Mouse (Mus musculus) left cerebral cortex, postnatal 14 days (tissue): ENCODE results near the gene Crb3. TPM values are rescaled to one million over a fixed set of nuclear protein-coding genes. Genes with fewer than 3 reads are reported as not detected.

ENCODE experiments used
- DNase-seq, 2 experiments: peaks; one replicate each; pipeline ENCODE4 v3.0.0; 2021 to 2022; ENCODE audit warnings: low spot score in 2 of 2, mixed read lengths in 1 of 2
- intact Hi-C: fragments of 180-260 bp; cut with DNase I; formaldehyde crosslinking; loops from one replicate; pipeline ENCODE4 v1.15.1; 2025
- total RNA-seq, 2 experiments: library from RNA; stranded (reverse); gene quantifications; 2 replicates each; pipeline ENCODE4 v1.2.3; 2021

Crb3 gene
- total RNA-seq, 2 experiments from 2014 or later: 1.6 TPM; not detected in 1

DNA sequence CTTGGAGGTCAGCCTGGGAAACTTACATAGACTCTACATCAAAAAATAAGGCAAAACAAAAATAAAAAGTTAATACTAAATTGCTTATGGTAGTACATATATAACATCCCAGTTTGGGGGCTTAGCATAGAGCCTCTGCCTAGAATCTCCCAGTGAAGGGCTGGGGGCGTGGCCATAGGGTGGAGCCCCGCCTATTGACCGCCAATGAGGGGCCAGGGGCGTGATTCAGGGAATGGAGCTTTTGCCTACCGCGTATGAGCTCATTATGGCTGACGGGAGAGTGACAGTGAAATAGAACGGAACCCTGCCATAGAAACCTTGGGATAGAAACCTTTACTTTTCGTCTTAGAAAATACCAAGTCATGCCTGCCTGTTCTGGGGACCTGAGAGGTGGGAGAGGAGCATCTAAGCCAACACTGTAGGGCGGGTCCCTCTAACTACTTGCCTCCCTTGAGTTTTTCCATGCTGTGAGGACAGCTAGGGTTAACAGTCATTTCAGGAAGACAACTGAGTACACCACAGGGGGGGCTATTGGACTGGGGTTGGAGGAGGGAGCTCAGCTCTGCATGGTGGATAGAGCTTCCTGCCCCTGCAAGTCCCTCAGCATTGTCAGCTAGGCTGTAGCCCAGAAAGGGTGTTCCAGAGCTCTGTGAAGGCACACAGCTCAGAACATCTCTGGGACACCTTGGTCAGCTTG is 40.9 kb downstream of the Crb3 start:
- intact Hi-C loops: loop anchor here (5.0 kb wide), 2 partner anchors 178 to 238 kb away; partner anchors contain the start of gene Vav1
- DNase-seq: no peak

DNA sequence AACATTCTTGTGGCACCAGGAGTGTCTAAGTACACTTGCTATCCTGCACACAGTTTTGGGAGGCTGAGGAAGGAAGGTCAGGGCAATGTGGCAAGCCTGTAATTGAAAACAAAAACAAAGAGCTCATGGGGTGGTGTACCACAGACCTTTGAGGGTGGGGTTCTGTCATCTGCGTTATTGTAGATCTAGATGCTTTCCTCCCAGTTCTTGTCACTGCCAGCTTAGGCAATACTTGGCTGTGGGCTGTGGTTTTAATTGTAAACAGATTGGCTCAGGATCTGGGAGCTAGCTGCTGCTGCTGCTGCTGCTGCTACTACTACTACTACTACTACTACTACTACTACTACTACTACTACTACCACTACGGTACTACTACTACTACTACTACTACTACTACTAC is 43.4 kb downstream of the Crb3 start:
- no peak for DNase-seq
- intact Hi-C loops: no loop called here

DNA sequence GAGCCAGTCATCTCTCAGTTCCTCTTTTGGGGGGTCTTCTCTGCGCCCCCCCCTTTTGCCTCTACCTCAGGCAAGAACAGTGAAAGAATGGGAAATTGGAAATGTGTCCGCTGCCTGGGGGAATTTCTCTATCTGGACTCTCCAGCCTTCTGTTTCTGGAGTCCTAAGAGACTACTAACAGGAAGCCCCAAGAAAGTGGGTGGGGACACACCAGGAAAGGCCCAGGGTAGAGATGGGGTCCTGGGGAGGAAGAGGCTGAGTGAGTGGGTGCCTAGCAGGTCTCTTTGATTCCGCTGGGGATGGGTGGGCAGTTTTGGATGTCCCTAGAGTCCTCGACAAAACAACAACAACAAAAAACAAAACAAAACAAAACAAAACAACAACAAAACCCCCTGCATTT is 45.6 kb downstream of the Crb3 start:
- intact Hi-C loops: no loop called here
- DNase-seq: no peak

GRCm38 (mm10) chr17:57105181-57106034 is 46.5 kb downstream of the Crb3 start, which contains the start of gene Tnfsf9:
Gene Tnfsf9, plus strand, starts transcription at chr17:57105325.
- intact Hi-C loops: no loop called here

DNA sequence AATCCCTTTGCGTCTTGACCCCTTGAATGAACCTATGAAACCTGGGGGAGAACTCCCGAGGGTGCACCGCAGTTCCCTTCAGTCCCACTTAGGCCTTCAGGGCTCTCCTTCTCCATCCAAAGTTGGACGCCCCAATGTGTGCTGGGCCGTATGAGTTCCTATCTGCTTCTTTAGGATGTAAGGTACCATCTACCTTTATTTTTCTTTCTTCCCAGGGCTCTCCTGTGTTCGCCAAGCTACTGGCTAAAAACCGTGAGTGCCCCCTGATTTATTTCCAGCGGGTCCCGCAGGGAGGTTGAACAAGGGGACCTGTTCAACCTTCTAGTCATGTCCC is 47.1 kb downstream of the Crb3 start:
- intact Hi-C loops: no loop called here
- DNase-seq: no peak

More at GRCm38 (mm10) chr17:57105181-57106034, 46.5 kb downstream of the Crb3 start, which contains the start of gene Tnfsf9:
- DNase-seq: no peak

GRCm38 (mm10) chr17:57107064-57107463 is 48.2 kb downstream of the Crb3 start:
- no peak for DNase-seq
- intact Hi-C loops: no loop called here

DNA sequence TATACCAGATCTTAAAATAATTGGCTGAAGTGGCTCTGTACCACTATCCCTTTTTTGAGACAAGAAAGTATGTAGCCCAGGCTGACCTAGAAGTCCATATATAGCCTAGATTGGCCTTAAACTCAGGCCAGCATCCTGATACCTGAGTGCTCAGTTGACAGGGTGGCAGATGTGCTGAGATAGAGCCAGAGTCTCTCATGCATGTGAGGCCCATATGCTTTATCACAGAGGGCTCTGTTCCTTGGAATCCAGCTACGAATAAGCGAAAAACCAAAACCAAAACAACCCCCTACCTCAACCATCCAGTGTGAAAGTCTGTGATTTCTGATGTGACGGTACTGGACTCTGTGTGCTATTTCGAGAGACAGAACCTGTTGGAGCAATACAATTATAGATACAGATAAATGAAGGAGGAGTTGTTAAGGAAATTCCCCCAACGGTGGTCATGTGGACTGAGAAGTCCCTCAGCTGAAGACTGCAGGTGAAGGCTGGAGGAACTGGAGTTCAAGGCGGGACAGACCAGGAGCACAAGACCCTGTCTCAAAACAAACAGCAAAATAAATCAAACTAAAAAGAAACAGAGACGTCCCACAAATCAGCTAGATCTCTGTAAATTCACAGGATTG is 49.2 kb downstream of the Crb3 start:
- no peak for DNase-seq
- intact Hi-C loops: no loop called here

GRCm38 (mm10) chr17:57108666-57109171 is 49.8 kb downstream of the Crb3 start:
- intact Hi-C loops: no loop called here
- DNase-seq: no peak

- DNase-seq: no peak
- intact Hi-C loops: no loop called here
Measured at GRCm38 (mm10) chr17:57110005-57110404, 51.1 kb downstream of the Crb3 start.

GRCm38 (mm10) chr17:57112768-57113474 is 54.0 kb downstream of the Crb3 start:
- DNase-seq: peak in 1 of 2 experiments; percentile 13
- intact Hi-C loops: no loop called here

Other genes starting within 250 kb of the Crb3 start
- gene Rfx2, start 228.1 kb upstream of the Crb3 start, total RNA-seq: 1 to 10 TPM; 2.1 to 2.4 TPM
- not detected for gene Acsbg2, start 184.7 kb upstream of the Crb3 start, total RNA-seq
- gene 1700061G19Rik, start 183.6 kb upstream of the Crb3 start, total RNA-seq: under 1 TPM in 1 of 2 experiments, not detected in 1; 0.18 TPM
- gene Mllt1, start 123.7 kb upstream of the Crb3 start, total RNA-seq: 10 to 100 TPM; 66.8 to 67.9 TPM
- not detected for gene Acer1, start 77.0 kb upstream of the Crb3 start, total RNA-seq
- 10 to 100 TPM; 49.6 to 58.2 TPM for gene Clpp, start 68.8 kb upstream of the Crb3 start, total RNA-seq
- gene Alkbh7, start 61.8 kb upstream of the Crb3 start, total RNA-seq: 10 to 100 TPM; 19.9 to 26.0 TPM
- not detected for gene Pspn, start 59.1 kb upstream of the Crb3 start, total RNA-seq
- 10 to 100 TPM; 54.9 to 58.4 TPM for gene Gtf2f1, start 47.8 kb upstream of the Crb3 start, total RNA-seq
- under 1 TPM in 1 of 2 experiments, not detected in 1; 0.30 TPM for gene Gm17949, start 47.6 kb upstream of the Crb3 start, total RNA-seq
- gene Khsrp, start 27.6 kb upstream of the Crb3 start, total RNA-seq: 100 to 1,000 TPM; 116 to 117 TPM
- gene Slc25a41, start 17.5 kb upstream of the Crb3 start, total RNA-seq: not detected
- 100 to 1,000 TPM; 361 to 364 TPM for gene Slc25a23, start 758 bp downstream of the Crb3 start, total RNA-seq
- 1 to 10 TPM; 1.8 to 1.9 TPM for gene Dennd1c, start 19.4 kb downstream of the Crb3 start, total RNA-seq
- gene Tubb4a, start 28.7 kb downstream of the Crb3 start, total RNA-seq: 100 to 1,000 TPM; 671 to 695 TPM
- gene Tnfsf9, start 46.2 kb downstream of the Crb3 start, total RNA-seq: under 1 TPM; 0.26 to 0.42 TPM
- gene Cd70, start 90.7 kb downstream of the Crb3 start, total RNA-seq: not detected
- gene Tnfsf14, start 135.1 kb downstream of the Crb3 start, total RNA-seq: not detected
- under 1 TPM; 0.46 to 0.53 TPM for gene C3, start 169.0 kb downstream of the Crb3 start, total RNA-seq
- 10 to 100 TPM; 18.1 to 19.3 TPM for gene Gpr108, start 189.3 kb downstream of the Crb3 start, total RNA-seq
- 1 to 10 TPM; 8.1 to 9.2 TPM for gene Trip10, start 190.3 kb downstream of the Crb3 start, total RNA-seq
- 1 to 10 TPM; 4.2 to 5.4 TPM for gene Vav1, start 220.0 kb downstream of the Crb3 start, total RNA-seq